Mouse (Mus musculus) gastrocnemius, adult 8-10 months (tissue): ENCODE data around the gene Rfpl4. TPM values are rescaled to one million over a fixed set of nuclear protein-coding genes. Genes with fewer than 3 reads are reported as not detected.
"Not testable (repeated sequence)": the region's sequence is repeated elsewhere in the genome, so short reads cannot be mapped to it uniquely, and the experiment has no call there.

ENCODE experiments used
- DNase-seq, 2 experiments: peaks; one replicate each; pipeline ENCODE4 v3.0.0; 2022; ENCODE audit warnings: low spot score in 2 of 2
- total RNA-seq, 4 experiments: library from RNA; stranded (reverse); gene quantifications; 2 replicates each; pipeline ENCODE4 v1.2.4; 2022

Rfpl4 gene
- not detected for total RNA-seq

GRCm38 (mm10) chr7:5116850-5117249, at the start of gene Rfpl4:
Rfpl4 (minus strand) TSS chr7:5116950.
- no peak for DNase-seq

DNA sequence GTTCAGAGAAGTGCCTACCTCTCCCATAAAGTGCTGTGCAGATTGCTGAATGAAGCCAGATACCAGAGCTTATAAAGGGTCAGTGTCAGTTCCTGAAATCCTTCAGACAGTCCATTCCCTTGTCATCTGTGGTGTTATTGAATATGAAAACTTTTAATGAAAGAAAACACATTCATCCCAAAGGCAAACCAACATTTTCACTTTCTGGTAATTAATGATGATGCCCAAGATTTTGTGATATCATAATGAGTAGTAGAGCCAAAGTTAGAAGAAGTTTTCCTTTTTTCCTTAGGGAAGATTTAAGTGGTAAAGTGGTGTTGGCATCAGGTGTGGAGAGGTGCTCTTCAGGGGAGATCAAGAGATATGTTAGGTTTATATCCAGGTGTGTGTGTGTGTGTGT, 32.8 kb upstream of the Rfpl4 start, which contains the start of gene Vmn1r55:
Vmn1r55 (minus strand) TSS at position 101 of the 400 bp plus-strand sequence.
- DNase-seq: not testable (repeated sequence)

DNA sequence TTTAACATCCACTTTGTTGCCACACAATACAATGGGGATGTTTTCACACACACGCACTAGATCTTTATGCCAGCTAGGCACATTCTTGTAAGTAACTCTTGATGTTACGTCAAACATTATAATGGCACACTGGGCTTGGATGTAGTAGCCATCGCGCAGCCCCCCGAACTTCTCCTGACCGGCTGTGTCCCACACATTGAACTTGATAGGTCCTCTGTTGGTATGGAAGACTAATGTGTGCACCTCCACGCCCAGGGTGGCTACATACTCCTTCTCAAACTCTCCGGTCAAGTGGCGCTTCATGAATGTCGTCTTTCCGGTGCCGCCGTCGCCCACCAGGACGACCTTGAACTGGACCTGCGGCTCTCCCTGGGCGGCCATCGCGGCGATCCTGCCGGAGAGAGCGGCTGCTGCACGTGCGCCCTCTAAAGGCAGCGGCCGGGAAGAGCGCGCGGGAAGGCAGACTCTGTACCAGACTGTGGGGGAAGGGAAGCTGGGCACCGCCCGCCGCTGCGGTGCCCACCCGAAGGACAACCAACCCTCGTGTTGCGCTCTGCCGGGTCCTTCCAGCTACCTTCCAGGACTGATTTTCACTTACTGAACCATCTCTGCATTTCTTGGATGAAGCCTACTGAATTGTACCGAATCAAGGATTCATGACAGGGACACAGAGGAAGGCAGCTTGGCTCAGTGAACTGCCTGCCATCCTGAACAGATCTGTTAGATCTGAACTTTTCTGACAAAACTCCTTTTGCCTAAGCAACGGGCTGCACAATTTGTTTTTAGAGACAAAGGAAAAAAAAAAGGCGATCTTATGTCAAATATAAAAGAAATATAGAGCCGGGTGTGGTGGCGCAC, 9.0 kb upstream of the Rfpl4 start, which contains the start of gene Rasl2-9:
Rasl2-9 (minus strand) TSS at position 402 of the 858 bp plus-strand sequence.
- DNase-seq: peak; percentile 41 to 55

GRCm38 (mm10) chr7:5125078-5125477, 8.3 kb upstream of the Rfpl4 start:
- DNase-seq: peak in 1 of 2 experiments; percentile 13

DNA sequence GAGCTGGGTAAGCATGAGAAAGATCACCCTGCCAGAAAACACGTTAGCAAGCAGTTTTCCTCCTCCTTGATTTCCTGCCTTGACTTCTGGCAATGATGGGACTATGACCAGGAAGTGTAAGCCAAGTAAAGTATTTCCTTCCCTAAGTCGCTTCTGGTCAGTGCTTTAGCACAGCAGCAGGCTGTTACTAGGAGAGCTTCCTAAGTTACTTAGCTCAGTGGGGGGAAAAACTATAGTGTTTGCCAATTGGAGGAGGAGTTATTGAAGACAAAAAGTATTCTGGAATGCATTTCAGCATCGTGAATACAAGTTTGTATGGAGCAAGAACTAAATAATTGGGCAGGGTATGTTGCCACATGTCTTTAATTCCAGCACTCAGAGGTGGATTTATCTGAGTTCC, 4.0 kb downstream of the Rfpl4 start:
- no peak for DNase-seq

GRCm38 (mm10) chr7:5109301-5109700, 7.4 kb downstream of the Rfpl4 start:
- DNase-seq: no peak

GRCm38 (mm10) chr7:5108272-5108671, 8.5 kb downstream of the Rfpl4 start:
- DNase-seq: no peak

DNA sequence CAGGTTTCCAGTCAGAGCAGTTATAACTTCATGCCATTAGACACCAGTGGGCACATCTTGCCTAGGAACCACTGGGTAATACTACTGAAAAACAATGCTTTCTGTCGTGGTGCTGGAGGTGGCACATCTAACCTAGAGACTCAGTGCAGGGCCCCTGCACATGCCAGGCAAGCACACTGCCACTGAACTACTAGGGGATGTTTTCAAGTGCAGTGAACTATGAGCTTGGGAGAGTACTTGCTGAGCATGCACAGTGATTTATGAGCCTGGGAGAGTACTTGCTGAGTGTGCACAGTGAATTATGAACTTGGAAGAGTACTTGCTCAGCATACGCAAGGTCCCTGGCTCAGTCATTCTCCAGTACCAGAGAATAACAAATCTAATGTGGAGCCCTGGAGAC, 14.2 kb downstream of the Rfpl4 start:
- no peak for DNase-seq

DNA sequence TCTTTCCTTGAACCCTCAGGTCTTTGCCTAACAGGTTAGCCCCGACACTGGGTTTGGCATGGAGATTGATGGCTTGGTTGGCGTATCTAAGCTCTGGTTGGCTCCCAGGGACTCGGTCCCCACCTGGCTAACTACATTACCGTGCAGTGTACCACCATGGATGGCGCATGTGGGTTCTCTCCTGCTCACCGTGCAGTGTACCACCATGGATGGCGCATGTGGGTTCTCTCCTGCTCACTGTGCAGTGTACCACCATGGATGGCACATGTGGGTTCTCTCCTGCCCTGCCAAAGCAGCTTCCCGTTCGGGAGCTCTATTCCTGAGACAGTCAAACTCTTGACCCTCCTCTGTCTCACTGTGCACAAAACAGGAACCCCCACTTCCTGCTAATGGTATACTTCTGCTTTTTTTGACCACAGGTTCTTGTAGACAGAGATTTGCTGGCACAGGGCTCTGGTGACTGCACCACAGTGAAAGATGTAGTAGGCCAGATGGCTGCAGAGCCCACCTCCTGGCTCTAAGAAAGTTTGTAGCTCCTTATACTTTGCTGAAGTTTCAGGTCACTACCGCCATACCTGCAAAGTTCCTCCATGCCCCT, 15.6 kb downstream of the Rfpl4 start:
- DNase-seq: no peak

GRCm38 (mm10) chr7:5099796-5100195, 17.0 kb downstream of the Rfpl4 start:
- DNase-seq: no peak

GRCm38 (mm10) chr7:5098769-5099168, 18.0 kb downstream of the Rfpl4 start:
- no peak for DNase-seq

- DNase-seq: no peak
Measured at GRCm38 (mm10) chr7:5092831-5093510, 23.8 kb downstream of the Rfpl4 start.

DNA sequence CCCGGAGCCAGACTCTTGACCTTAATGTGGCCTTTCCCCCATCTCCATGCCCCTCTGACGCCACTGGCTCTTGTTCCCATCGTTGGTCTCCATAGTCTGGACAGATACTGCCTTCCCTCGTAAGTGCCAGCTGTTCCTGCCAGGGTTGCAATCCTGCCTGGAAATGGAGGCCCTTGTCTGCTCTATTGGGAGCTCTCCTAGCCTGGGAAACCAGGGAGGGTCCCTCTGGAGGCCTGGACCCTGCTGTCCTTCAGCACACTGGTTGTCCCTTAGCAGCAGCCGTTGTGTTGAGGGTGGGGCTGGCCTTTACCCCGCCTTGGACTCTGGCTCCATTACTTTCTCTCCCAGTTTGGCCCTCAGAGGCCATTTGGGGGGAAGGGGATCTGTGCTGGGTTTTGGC, 24.4 kb downstream of the Rfpl4 start:
- DNase-seq: no peak

DNA sequence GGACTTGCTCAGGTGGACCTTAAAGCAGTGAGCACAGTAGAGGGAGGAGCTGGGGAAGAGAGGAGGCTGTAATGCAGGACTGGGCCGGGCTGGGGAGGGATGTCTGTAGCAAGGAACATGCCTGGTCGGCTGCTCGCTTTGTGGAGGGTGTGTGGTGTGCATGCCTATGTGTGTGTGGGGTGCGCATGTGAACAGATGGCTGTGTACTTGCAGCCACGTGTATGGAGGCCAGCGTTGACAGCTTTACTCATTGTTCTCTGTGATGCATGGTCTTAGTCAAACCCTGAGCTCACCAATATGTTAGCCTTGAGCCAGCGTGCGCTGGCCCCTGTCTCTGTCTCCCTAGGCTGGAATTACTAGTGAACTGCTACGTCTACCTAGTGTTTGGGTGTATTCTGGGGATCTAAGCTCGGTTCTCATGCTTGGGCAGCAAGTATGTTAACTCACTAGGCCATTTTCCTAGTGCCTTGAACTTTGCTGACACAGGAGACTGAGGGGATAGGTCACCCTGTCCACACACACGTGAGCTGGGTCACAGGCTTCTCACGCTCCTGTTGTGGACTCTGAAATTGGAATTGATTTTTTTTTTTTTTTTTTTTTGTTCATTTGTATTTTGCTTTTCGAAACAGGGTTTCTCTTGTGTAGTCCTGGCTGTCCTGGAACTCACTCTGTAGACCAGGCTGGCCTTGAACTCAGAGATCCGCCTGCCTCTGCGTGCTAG, 25.6 kb downstream of the Rfpl4 start:
- no peak for DNase-seq

DNA sequence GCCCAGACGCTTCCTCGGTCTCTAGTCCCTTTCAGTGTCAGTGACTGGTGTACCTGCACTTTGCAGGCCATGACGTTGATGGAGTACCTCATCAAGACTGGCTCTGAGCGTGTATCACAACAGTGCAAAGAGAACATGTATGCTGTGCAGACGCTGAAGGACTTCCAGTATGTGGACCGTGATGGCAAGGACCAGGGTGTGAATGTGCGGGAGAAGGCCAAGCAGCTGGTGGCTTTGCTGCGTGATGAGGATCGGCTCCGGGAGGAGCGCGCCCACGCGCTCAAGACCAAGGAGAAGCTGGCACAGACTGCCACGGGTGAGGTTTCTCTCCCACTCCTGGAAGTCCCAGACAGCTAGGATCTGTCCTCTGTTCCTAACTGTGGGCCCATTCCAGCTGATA, 26.9 kb downstream of the Rfpl4 start:
- no peak for DNase-seq

DNA sequence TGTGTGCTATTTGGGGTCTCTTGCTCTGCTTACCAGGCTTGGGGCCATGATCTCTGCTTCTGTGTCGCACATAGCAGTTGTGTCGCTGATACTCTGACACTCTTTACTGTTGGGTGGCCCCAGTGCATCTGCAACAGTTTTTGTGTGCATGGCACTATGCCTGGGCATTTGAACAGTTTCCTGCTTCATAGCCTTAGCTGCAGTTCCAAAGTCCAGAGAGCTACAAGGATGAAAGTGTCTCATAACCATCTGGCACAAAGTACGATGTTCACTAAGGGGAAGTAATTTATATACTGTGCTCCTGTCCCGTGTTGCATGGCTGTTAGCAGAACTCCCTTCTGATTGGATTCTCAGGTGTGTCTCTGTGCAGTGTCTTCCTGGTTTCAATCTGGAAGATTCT, 28.9 kb downstream of the Rfpl4 start:
- no peak for DNase-seq

DNA sequence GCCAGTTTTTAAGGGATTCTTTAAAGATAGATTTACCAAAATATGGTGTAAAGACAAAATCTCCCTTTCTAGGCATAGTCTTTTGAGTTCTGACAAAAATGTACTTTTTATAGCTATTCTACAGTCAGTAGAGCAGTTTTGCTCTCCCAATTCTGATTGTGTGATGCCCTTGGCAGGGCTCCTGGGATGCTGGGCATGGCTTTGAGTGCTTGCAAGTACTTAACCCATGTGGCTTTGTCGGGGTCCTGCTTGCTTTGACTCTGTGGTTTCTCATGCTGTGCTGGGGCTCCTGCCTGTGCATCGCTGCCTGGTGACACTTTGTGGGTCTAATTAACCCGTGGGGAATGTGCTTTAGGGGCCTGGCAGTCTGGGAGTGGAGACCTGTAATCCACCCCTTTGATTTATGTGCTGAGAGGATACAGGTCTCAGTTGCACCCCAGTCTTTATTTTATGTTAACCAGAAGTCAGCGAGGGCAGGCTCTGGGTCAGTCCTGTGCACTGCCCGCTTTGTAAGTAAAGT, 29.8 kb downstream of the Rfpl4 start:
- DNase-seq: no peak

DNA sequence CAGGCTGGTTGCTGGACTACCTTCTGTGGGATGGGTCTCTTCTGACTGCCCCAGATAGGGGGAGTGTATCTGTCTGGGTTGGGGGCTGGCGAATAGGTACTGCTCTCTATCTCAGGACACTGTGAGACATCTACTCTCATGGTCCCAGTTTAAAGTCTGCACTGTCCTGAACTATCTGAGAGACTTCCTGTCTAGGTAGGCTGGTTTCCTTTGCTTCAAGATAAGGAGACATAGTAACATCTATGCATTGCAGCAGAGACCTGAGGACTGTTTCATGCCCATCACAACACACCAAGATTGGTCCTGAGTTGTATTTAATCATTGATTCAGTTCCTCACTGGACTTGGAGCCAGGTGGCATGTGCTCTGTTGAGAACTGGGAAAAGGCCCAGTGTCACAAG, 31.2 kb downstream of the Rfpl4 start:
- DNase-seq: no peak

DNA sequence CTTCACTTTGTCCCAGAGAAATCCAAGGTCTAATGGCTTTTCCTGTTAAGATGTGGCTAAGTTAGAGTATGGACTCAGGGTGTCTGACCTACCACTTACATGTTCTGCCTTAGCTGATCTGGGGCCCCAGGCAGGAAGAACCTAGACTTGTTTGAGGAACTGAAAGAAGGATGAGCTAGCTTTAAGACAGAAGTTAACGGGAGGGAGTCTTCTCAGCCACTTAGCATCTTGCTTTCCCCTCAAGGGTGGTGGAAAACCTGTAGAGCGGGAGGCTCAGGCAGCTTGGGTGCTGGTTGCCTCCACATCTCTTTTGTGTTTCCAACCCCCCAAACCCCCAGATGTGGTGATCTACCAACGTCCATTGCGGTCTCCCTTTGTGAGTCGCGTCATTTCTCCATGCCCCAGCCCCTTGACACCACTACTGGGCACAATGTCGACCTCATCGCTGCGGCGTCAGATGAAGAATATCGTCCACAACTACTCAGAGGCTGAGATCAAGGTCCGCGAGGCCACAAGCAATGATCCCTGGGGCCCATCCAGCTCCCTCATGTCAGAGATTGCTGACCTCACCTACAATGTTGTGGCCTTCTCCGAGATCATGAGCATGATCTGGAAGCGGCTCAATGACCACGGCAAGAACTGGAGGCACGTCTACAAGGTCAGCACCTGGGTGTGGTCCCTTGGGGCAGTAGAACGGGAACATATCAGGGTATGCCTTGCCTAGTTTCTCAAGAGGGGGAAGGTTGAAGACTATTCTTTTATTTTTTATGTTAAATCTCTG, 33.2 kb downstream of the Rfpl4 start:
- no peak for DNase-seq

DNA sequence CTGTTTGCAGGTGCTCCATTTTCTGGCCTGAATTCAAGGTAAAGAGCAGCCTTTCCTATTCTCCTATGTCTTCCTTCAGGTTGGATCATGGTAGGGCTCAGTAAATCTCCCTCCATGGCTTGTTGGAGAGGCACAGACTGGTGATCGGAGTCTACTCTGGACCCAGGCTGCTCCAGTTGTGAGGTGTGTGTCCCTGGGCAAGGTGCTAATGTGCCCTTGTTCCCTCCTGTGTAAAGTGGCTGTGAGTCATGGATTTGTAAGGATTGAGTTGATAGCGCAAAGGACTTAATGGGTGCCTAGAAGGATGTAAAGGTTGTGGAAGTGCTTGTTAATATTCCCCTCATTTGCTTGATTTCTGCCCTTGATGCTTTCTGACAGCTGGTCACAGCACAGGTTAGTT, 34.8 kb downstream of the Rfpl4 start:
- no peak for DNase-seq

GRCm38 (mm10) chr7:5081241-5081640, 35.5 kb downstream of the Rfpl4 start:
- no peak for DNase-seq
